Mouse (Mus musculus) subcutaneous adipose tissue, adult 2 months (tissue): Measurements from ENCODE around the gene Olfr118. TPM values are rescaled to one million over a fixed set of nuclear protein-coding genes. Genes with fewer than 3 reads are reported as not detected.

ENCODE experiments used
- polyA plus RNA-seq: library from polyadenylated mRNA; depleted of rRNA; stranded (reverse); fragments of >200 nt; gene quantifications from 2 replicates; pipeline ENCODE4 v1.2.3, GENCODE M21; 2012; ENCODE audit warnings: low replicate concordance; rRNA removed

The Olfr118 gene
- not detected in 2 replicates for polyA plus RNA-seq

DNA sequence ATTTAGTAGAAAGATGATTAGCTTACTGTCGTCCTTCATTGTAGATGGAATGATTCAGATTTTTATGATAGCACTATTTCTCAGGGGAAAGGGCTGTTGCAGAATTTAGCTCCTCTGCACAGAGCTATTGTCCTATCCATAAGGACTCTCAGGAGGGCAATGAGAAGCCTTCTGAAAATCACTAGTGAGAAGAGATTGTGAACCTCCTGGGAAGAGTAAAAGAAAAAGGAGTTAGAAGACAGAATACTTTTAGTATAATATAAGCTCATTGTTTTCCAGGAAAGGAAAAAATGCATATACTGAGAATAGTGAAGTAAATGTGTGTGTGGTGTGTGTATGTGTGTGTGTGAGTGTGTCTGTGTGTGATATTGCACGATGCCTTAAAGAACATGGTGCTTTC is at the start of gene Olfr118:
Gene Olfr118 (plus strand): TSS at position 301 of the 400 bp plus-strand sequence.

DNA sequence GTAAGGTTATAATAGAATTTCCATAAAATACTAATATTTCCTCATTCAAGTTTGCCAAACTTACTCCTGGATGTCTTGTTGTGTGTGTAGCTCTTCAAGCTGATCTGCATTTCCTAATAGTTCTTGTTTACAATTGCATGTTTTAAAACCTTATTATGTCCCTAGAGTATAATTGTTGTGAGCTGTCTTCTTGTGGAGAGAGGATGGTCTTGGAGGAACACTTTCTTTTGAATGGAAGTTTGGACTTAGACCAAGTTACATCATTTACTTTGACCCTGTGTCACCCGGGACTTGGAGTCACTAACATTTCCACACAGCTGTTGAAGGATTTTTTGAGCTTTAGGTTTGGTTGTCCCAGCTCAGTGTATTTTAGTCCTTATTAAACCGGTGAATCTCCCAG is 39.8 kb upstream of the Olfr118 start, which contains the start of the genes Olfr115 and Olfr116:
Gene Olfr115 (minus strand): TSS at position 101 of the 400 bp plus-strand sequence.
Gene Olfr116 (minus strand): TSS at position 191 of the 400 bp plus-strand sequence.

DNA sequence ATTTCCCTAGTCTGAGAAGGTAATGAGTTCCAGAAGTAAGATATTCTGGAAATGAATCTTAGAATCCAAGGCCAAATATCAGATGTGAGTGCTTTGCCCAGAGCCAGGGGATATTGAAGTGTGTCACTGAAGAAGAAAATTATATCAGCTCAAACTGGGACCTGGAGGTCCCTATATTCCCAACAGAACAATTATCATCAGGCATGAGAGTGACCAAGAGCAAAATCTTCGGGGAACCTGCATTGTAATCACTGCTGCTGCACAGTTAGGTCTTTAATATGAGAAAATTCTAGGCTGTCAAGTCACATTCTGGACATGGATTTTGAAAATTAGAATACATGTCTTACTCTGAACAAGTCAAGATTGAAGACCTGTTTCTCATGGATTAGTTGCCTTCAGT is 3.1 kb upstream of the Olfr118 start, which contains the start of gene Olfr117:
Gene Olfr117 (minus strand): TSS at position 101 of the 400 bp plus-strand sequence.

DNA sequence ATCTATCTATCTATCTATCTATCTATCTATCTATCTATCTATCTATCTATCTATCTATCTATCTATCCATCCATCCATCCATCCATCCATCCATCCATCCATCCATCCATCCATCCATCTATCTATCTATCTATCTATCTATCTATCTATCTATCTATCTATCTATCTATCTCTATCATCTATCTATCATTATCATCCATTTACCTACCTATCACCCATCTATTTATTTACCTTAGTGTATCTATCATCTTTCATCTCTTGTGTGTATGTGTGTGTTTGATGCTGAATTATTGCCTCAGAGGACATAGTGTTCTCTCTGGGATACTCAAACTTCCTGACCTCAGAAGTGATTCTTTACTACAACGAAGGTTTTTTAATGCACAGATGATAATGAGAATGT is 29.5 kb downstream of the Olfr118 start, which contains the start of gene Olfr119:
Gene Olfr119 (plus strand): TSS at position 301 of the 400 bp plus-strand sequence.

DNA sequence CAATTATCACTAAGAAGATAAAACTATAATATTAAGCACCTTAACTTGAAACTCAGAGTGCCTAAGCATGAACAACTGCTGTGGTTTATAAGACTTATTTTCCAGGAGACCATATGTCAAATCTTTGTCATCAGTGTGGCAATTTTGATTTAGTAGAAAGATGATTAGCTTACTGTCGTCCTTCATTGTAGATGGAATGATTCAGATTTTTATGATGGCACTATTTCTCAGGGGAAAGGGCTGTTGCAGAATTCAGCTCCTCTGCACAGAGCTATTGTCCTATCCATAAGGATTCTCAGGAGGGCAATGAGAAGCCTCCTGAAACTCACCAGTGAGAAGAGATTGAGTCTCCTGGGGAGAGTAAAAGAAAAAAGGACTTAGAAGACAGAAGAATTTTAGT is 54.7 kb downstream of the Olfr118 start, which contains the start of gene Olfr120:
Gene Olfr120 (plus strand): TSS at position 301 of the 400 bp plus-strand sequence.

Other genes with a start within 250 kb of the Olfr118 start
- gene Olfr108, start 221.5 kb upstream of the Olfr118 start, polyA plus RNA-seq: not detected in 2 replicates
- gene Olfr109, start 208.1 kb upstream of the Olfr118 start, polyA plus RNA-seq: not detected in 2 replicates
- gene H2-M2, start 183.4 kb upstream of the Olfr118 start, polyA plus RNA-seq: 0.15 and 0.34 TPM in 2 replicates
- gene Olfr110, start 174.5 kb upstream of the Olfr118 start, polyA plus RNA-seq: not detected in 2 replicates
- 0.17 TPM in 1 of 2 replicates, not detected in the other for gene Olfr111, start 159.0 kb upstream of the Olfr118 start, polyA plus RNA-seq
- not detected in 2 replicates for gene Olfr112, start 97.5 kb upstream of the Olfr118 start, polyA plus RNA-seq
- gene Olfr113, start 89.3 kb upstream of the Olfr118 start, polyA plus RNA-seq: not detected in 2 replicates
- not detected in 2 replicates for gene Olfr114, start 74.2 kb upstream of the Olfr118 start, polyA plus RNA-seq
- gene Olfr115, start 39.9 kb upstream of the Olfr118 start, polyA plus RNA-seq: not detected in 2 replicates
- not detected in 2 replicates for gene Olfr116, start 39.8 kb upstream of the Olfr118 start, polyA plus RNA-seq
- not detected in 2 replicates for gene Olfr117, start 3.2 kb upstream of the Olfr118 start, polyA plus RNA-seq
- gene Olfr119, start 29.6 kb downstream of the Olfr118 start, polyA plus RNA-seq: not detected in 2 replicates
- not detected in 2 replicates for gene Olfr120, start 54.8 kb downstream of the Olfr118 start, polyA plus RNA-seq
- not detected in 2 replicates for gene Olfr121, start 81.9 kb downstream of the Olfr118 start, polyA plus RNA-seq
- gene Olfr122, start 101.6 kb downstream of the Olfr118 start, polyA plus RNA-seq: not detected in 2 replicates
- gene Olfr123, start 126.5 kb downstream of the Olfr118 start, polyA plus RNA-seq: not detected in 2 replicates
- gene Olfr124, start 132.9 kb downstream of the Olfr118 start, polyA plus RNA-seq: not detected in 2 replicates
- not detected in 2 replicates for gene Olfr125, start 166.0 kb downstream of the Olfr118 start, polyA plus RNA-seq
- not detected in 2 replicates for gene Olfr126, start 180.5 kb downstream of the Olfr118 start, polyA plus RNA-seq
- gene Olfr127, start 233.4 kb downstream of the Olfr118 start, polyA plus RNA-seq: not detected in 2 replicates